Mouse (Mus musculus): ENCODE results near the gene Cntn2.
A peak's percentile ranks its signal among the peaks of the same experiment; 100 is the strongest.
"Not testable (repeated sequence)": the region's sequence is repeated elsewhere in the genome, so short reads cannot be mapped to it uniquely, and the experiment has no call there.

Gene Cntn2

GRCm38 (mm10) chr1:132509771-132510170 lies 33.3 kb downstream of the Cntn2 start:
- no peak for DNase-seq

- no peak for DNase-seq
Measured at GRCm38 (mm10) chr1:132506656-132507055, 36.4 kb downstream of the Cntn2 start.

GRCm38 (mm10) chr1:132506058-132506457 lies 37.0 kb downstream of the Cntn2 start, which contains the start of gene Tmem81:
TSS of gene Tmem81 (plus strand) at chr1:132506230.
- DNase-seq, result no peak

- no peak for DNase-seq
Measured at GRCm38 (mm10) chr1:132505155-132505554, 37.9 kb downstream of the Cntn2 start.

GRCm38 (mm10) chr1:132500535-132500934 lies 42.5 kb downstream of the Cntn2 start:
- no peak for DNase-seq

GRCm38 (mm10) chr1:132483759-132484158 lies 59.3 kb downstream of the Cntn2 start:
- no peak for DNase-seq

GRCm38 (mm10) chr1:132483234-132483633 lies 59.8 kb downstream of the Cntn2 start:
- no peak for DNase-seq

GRCm38 (mm10) chr1:132481619-132482018 lies 61.4 kb downstream of the Cntn2 start:
- DNase-seq, result no peak

- DNase-seq, result no peak
Measured at GRCm38 (mm10) chr1:132479438-132479837, 63.6 kb downstream of the Cntn2 start.

GRCm38 (mm10) chr1:132476928-132477691 lies 65.9 kb downstream of the Cntn2 start, which contains the start of gene Rbbp5:
TSS of gene Rbbp5 (plus strand) at chr1:132477365.
- DNase-seq, result peak; percentile 64 to 86

- no peak for DNase-seq
Measured at GRCm38 (mm10) chr1:132476575-132476927, 66.5 kb downstream of the Cntn2 start.

- no peak for DNase-seq
Measured at GRCm38 (mm10) chr1:132474496-132474895, 68.6 kb downstream of the Cntn2 start.

GRCm38 (mm10) chr1:132472537-132472936 lies 70.5 kb downstream of the Cntn2 start:
- no peak for DNase-seq

- no peak for DNase-seq
Measured at GRCm38 (mm10) chr1:132471499-132471898, 71.6 kb downstream of the Cntn2 start.

- no peak for DNase-seq
Measured at GRCm38 (mm10) chr1:132471032-132471431, 72.0 kb downstream of the Cntn2 start.

- DNase-seq, result not testable (repeated sequence)
Measured at GRCm38 (mm10) chr1:132470031-132470430, 73.0 kb downstream of the Cntn2 start.

- no peak for DNase-seq
Measured at GRCm38 (mm10) chr1:132469519-132469918, 73.5 kb downstream of the Cntn2 start.

GRCm38 (mm10) chr1:132468926-132469325 lies 74.1 kb downstream of the Cntn2 start:
- no peak for DNase-seq

GRCm38 (mm10) chr1:132464651-132465050 lies 78.4 kb downstream of the Cntn2 start:
- no peak for DNase-seq

All from spleen, adult 18-20 months (tissue).